Mouse (Mus musculus) liver, adult 2 months (tissue): ENCODE measurements around the gene Rbm20. TPM values are rescaled to one million over a fixed set of nuclear protein-coding genes. Genes with fewer than 3 reads are reported as not detected.

Source experiments
- DNase-seq: peaks from one replicate; pipeline ENCODE4 v3.0.0-alpha.2; 2011; ENCODE audit warnings: low read depth, low spot score; ENCODE audit errors: extremely low read depth
- H3K27ac ChIP-seq: fragments of 200-500 bp; replicated peaks from 2 replicates; pipeline ENCODE4 v1.5.1; 2012; ENCODE audit warnings: low read depth, mild to moderate bottlenecking, control low read depth, inconsistent platforms, low read length; ENCODE audit not compliant: insufficient read depth
- H3K27me3 ChIP-seq: fragments of 200-500 bp; 2 replicates; pipeline ENCODE4 v1.6.1; 2012; ENCODE audit warnings: mild to moderate bottlenecking, moderate library complexity, low read length, inconsistent platforms; ENCODE audit not compliant: control insufficient read depth, insufficient read depth
- H3K36me3 ChIP-seq: fragments of 200-500 bp; 2 replicates; pipeline ENCODE4 v1.6.1; 2012; ENCODE audit warnings: low read length, inconsistent platforms; ENCODE audit not compliant: control insufficient read depth, insufficient read depth
- H3K4me1 ChIP-seq: fragments of 200-500 bp; 2 replicates; pipeline ENCODE4 v1.6.1; 2011; ENCODE audit warnings: low read length; ENCODE audit not compliant: control insufficient read depth, insufficient read depth
- H3K4me3 ChIP-seq: fragments of 200-500 bp; 2 replicates; pipeline ENCODE4 v1.5.1; 2011; ENCODE audit warnings: low read depth, mild to moderate bottlenecking, control low read depth, low read length, moderate library complexity; ENCODE audit not compliant: insufficient read depth
- H3K79me2 ChIP-seq: fragments of 200-500 bp; 2 replicates; pipeline ENCODE4 v1.6.1; 2012; ENCODE audit warnings: inconsistent platforms, mild to moderate bottlenecking, low read length, moderate library complexity; ENCODE audit not compliant: control insufficient read depth, insufficient read depth
- H3K9ac ChIP-seq: fragments of 200-500 bp; 2 replicates; pipeline ENCODE4 v1.6.1; 2012; ENCODE audit warnings: low read depth, mild to moderate bottlenecking, control low read depth, inconsistent platforms, low read length
- CTCF ChIP-seq: fragments of 200-500 bp; IDR thresholded peaks from 2 replicates; pipeline ENCODE4 v1.5.1; 2011; ENCODE audit warnings: low read depth, low read length, control low read depth
- POLR2A ChIP-seq: fragments of 200-500 bp; IDR thresholded peaks from 2 replicates; pipeline ENCODE4 v1.6.1; 2011; ENCODE audit warnings: low read length, control low read depth; ENCODE audit not compliant: insufficient read depth; ENCODE audit errors: extremely low read depth
- WGBS: fragments of 180-500 bp; shearing (Covaris S2); methylation state at CpG from one replicate; pipeline ENCODE4 v1.1.7; 2018; 5-methylcytosine and 5-hydroxymethylcytosine counted together
- polyA plus RNA-seq: library from polyadenylated mRNA; depleted of rRNA; stranded (reverse); fragments of >200 nt; gene quantifications from 2 replicates; pipeline ENCODE4 v1.2.3, GENCODE M21; 2012; rRNA removed
- total RNA-seq: library from RNA; depleted of rRNA; stranded (reverse); fragments of >200 nt; gene quantifications from 2 replicates; pipeline ENCODE4 v1.2.3, GENCODE M21; 2014; rRNA removed

The Rbm20 gene
- total RNA-seq (1.7 and 1.8 TPM in 2 replicates), polyA plus RNA-seq (0.31 and 0.45 TPM in 2 replicates)

DNA sequence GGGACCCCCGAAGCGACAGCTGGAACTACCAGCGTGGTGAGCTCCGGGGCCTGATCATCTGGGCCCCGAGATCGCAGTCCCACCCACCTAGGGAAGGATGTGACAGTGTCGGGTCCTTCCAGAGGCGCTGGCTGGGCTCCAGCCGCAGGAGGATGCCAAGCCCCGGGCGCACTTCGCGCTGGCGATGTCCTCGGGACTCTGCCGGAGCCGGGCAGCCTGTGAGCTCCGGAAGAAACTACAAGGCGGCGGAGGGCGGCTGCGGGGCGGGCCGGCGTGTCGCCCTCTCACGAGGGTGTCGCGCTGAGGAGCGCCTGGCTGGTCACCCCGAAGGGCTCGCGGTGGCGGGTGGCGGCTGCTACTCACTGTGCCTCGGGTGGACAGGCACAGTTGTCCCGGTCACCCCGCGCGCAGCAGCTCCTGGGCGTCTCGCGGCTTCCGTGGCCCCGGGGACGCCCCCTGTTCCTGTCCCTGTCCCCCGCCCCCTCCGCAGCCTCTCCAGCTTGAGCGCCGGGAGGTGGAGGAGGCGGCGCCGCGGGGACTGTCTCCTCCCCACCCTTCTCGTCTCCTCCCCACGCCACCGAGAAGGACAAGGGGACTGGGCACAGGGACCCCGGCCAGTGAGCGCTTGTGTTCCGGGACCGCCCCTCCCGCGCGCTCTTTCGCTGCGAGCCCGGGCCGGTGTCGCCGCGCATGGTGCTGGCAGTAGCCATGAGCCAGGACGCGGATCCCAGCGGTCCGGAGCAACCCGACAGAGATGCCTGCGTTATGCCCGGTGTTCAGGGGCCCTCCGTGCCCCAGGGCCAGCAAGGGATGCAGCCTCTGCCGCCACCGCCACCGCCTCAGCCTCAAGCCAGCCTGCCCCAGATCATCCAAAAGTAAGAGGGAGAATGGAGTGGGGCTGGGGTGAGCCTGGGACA is at the start of gene Rbm20:
Rbm20 (plus strand) TSS at position 589 of the 917 bp plus-strand sequence.
- peak within 1 kb of the TSS; percentile 10; the same call in 1 of the 2 replicates for H3K4me3 ChIP-seq
- no peaks in the 10 kb centered on the region for H3K36me3 ChIP-seq
- WGBS = 1% methylated on average over 77 of the region's 82 CpGs
- no peak for DNase-seq
- no peak within 1 kb of the TSS for H3K27ac ChIP-seq
- H3K79me2 ChIP-seq = no peaks in the 10 kb centered on the region
- no peaks in the 10 kb centered on the region for H3K4me1 ChIP-seq
- TF ChIP-seq CTCF (no peak), POLR2A (no peak)
- peaks cover 17% of the 10 kb centered on the region for H3K27me3 ChIP-seq
- no peak within 1 kb of the TSS; the same call in 1 of the 2 replicates for H3K9ac ChIP-seq

DNA sequence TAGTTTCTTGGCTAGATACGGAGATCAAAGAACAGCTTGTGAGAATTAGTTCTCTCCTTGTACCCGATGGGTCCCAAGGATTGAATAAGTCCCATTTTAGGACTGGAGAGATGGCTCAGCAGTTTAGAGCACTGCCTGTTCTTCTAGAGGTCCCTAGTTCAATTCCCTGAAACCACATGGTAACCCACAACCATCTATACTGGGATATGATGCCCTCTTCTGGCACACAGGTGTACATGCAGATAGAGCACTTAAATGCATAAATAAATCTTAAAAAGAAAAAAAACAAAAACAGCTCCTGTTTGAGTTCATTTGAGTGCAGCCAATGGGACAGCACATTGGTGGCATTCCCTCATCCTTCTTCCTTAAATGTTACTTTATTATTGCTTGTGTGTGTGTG is 39.1 kb upstream of the Rbm20 start:
- Histone ChIP-seq H3K36me3 (peaks cover 58% of the 10 kb centered on the region), H3K4me3 (no peak overlapping the region), H3K4me1 (no peaks in the 10 kb centered on the region), H3K9ac (no peak overlapping the region), H3K27ac (no peak overlapping the region), H3K79me2 (no peaks in the 10 kb centered on the region), H3K27me3 (no peaks in the 10 kb centered on the region)
- no peak for TF ChIP-seq CTCF
- no peak for TF ChIP-seq POLR2A
- peak; percentile 19 for DNase-seq
- 93% methylated on average over 2 of the region's 2 CpGs for WGBS

DNA sequence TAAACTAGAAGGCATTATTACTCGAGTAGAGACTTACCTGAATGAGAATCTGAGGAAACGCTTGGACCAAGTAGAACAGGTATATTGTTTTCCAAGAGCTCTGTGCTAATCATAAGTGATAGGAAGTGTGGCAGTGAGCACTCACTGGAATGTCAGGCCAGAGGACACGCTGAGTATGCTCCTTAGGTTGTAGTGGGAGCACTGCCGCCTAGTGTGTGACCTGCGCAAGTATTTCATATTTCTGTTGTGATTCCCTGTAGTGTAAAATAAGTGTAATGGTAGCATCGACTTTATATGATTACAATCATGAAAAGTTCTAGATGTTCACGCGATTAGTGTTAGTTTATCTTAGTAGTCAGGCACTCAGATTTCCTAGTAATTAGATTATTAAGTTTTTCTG is 38.4 kb upstream of the Rbm20 start:
- Histone ChIP-seq H3K9ac (no peak overlapping the region), H3K4me3 (no peak overlapping the region), H3K36me3 (peaks cover 58% of the 10 kb centered on the region), H3K27me3 (no peaks in the 10 kb centered on the region), H3K79me2 (no peaks in the 10 kb centered on the region), H3K27ac (no peak overlapping the region), H3K4me1 (no peaks in the 10 kb centered on the region)
- TF ChIP-seq POLR2A (no peak), CTCF (peak; percentile 5; the same call in 1 of the 2 replicates)
- no peak for DNase-seq
- WGBS = 95% methylated on average over 8 of the region's 8 CpGs

DNA sequence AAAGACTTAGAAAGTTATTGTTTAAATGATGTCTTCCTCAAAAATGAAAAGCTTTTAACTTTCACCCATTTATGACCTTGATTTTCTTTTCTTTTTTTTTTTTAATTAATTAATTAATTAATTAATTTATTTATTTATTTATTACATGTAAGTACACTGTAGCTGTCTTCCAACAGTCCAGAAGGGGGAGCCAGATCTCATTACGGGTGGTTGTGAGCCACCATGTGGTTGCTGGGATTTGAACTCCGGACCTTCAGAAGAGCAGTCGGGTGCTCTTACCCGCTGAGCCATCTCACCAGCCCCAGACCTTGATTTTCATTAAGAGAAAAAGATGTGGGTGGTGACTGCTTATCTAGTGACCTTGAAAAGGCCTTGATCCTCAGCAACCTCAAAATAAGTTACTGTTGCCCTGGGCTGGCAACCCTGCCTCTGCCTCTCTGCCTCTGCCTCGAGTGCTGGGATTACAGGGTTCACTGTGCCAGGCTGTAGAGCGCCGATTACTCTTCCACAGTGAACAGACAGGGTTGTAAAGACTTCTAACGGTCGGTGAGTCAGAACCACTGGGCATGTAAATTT is 33.0 kb upstream of the Rbm20 start:
- Histone ChIP-seq H3K4me3 (no peak overlapping the region), H3K79me2 (no peaks in the 10 kb centered on the region), H3K36me3 (peaks cover 49% of the 10 kb centered on the region), H3K4me1 (no peaks in the 10 kb centered on the region), H3K27ac (no peak overlapping the region), H3K9ac (no peak overlapping the region), H3K27me3 (no peaks in the 10 kb centered on the region)
- 87% methylated on average over 9 of the region's 9 CpGs for WGBS
- DNase-seq = peak; percentile 24
- TF ChIP-seq CTCF (no peak), POLR2A (no peak)

DNA sequence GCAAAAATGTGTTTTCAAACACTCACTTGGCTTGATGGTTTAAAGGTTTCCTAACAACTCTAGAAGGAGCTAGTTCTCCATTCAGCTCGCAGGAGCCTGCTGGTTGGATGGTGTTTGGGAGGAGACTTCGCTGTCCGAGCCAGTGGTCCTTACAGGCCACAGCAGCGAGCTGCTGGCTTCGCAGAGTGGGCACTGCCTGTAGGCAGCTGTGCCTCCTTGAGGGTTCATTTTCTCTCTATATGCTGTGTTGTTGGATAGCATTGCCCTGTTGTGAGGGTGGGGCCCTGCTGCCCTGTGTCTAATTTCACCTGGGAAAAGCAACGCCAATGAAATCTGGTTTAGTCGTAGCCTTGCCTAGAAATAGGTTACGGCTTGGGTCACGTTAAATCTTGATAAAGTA is 29.8 kb upstream of the Rbm20 start:
- Histone ChIP-seq H3K4me3 (no peak overlapping the region), H3K27ac (no peak overlapping the region), H3K79me2 (no peaks in the 10 kb centered on the region), H3K36me3 (peaks cover 25% of the 10 kb centered on the region), H3K9ac (no peak overlapping the region), H3K4me1 (peaks cover 3% of the 10 kb centered on the region; the same call in 1 of the 2 replicates), H3K27me3 (no peaks in the 10 kb centered on the region)
- 91% methylated on average over 9 of the region's 9 CpGs for WGBS
- TF ChIP-seq POLR2A = no peak
- TF ChIP-seq CTCF = no peak
- DNase-seq = no peak
